Mouse (Mus musculus) liver, postnatal 0 days (tissue): Measurements from ENCODE around the gene Atrnl1.

Experiments
- CTCF ChIP-seq: sonication (generic); IDR thresholded peaks from 2 replicates; pipeline ENCODE4 v1.5.1; 2016; ENCODE audit warnings: antibody characterized with exemption, low read depth
- EP300 ChIP-seq: IDR thresholded peaks from 2 replicates; pipeline ENCODE4 v1.6.1; 2016; ENCODE audit warnings: antibody characterized with exemption, low read depth, mild to moderate bottlenecking

DNA sequence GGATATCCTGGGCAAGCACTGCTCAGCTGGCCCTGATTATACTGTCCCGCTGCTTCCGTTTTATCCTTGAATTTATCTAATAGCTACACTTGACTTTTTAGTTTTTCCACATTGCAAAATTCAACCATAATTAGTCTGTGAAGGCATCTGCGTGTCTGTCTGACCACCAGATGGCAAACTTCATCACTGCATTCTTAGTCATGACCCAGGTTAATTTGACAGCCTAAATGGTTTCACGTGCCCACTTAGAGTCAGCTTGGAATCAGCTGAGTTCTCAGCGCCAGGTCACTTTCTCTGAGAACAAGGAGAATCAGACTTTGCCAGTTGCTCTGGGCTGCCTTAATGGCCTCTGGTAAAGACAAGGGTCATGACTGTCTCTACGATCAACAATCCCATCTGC lies 305.5 kb downstream of the Atrnl1 start:
- peak; percentile 57 for TF ChIP-seq CTCF
- TF ChIP-seq EP300 = no peak
